Mouse (Mus musculus) limb, embryonic 13.5 days (tissue): ENCODE results near the gene Slc48a1. TPM values are rescaled to one million over a fixed set of nuclear protein-coding genes. Genes with fewer than 3 reads are reported as not detected.

Experiments used
- ATAC-seq: fragments of 200-750 bp; cut with Nextera tagmentation; 2 replicates; pipeline ENCODE4 v1.8.0; 2017; ENCODE audit warnings: low read depth, moderate number of reproducible peaks, moderate TSS enrichment; ENCODE audit not compliant: low FRiP score
- H3K27ac ChIP-seq: fragments of 300-500 bp; sonication (generic); 2 replicates; pipeline ENCODE4 v1.5.1; 2015; ENCODE audit warnings: inconsistent platforms, mild to moderate bottlenecking, moderate library complexity
- H3K27me3 ChIP-seq: fragments of 300-500 bp; sonication (generic); 2 replicates; pipeline ENCODE4 v1.6.1; 2015; ENCODE audit warnings: mild to moderate bottlenecking, inconsistent platforms
- H3K36me3 ChIP-seq: fragments of 300-500 bp; sonication (generic); 2 replicates; pipeline ENCODE4 v1.6.1; 2015; ENCODE audit warnings: inconsistent platforms, mild to moderate bottlenecking, moderate library complexity
- H3K4me1 ChIP-seq: fragments of 300-500 bp; sonication (generic); 2 replicates; pipeline ENCODE4 v1.6.1; 2015; ENCODE audit warnings: inconsistent platforms
- H3K4me2 ChIP-seq: fragments of 300-500 bp; sonication (generic); replicated peaks from 2 replicates; pipeline ENCODE4 v1.6.1; 2015; ENCODE audit warnings: inconsistent platforms, mild to moderate bottlenecking, moderate library complexity
- H3K4me3 ChIP-seq: fragments of 300-500 bp; sonication (generic); 2 replicates; pipeline ENCODE4 v1.5.1; 2015; ENCODE audit warnings: moderate library complexity, mild to moderate bottlenecking, inconsistent platforms
- H3K9ac ChIP-seq: fragments of 300-500 bp; sonication (generic); 2 replicates; pipeline ENCODE4 v1.6.1; 2015; ENCODE audit warnings: mild to moderate bottlenecking, inconsistent platforms
- H3K9me3 ChIP-seq: fragments of 300-500 bp; sonication (generic); 2 replicates; pipeline ENCODE4 v1.6.1; 2016; ENCODE audit warnings: inconsistent platforms
- WGBS: fragments of 180-500 bp; shearing (Covaris S2); methylation state at CpG from one replicate; pipeline ENCODE4 v1.1.7; 2015; 5-methylcytosine and 5-hydroxymethylcytosine counted together
- polyA plus RNA-seq: library from polyadenylated mRNA; unstranded; fragments of >200 nt; fragmentation: Nextera tagmentation; extraction: Ambion mirVana; gene quantifications from 2 replicates; pipeline ENCODE4 v1.2.1, GENCODE M21; 2015

Gene Slc48a1
- polyA plus RNA-seq, 1 experiment from 2014 or later, result 39.5 TPM

DNA sequence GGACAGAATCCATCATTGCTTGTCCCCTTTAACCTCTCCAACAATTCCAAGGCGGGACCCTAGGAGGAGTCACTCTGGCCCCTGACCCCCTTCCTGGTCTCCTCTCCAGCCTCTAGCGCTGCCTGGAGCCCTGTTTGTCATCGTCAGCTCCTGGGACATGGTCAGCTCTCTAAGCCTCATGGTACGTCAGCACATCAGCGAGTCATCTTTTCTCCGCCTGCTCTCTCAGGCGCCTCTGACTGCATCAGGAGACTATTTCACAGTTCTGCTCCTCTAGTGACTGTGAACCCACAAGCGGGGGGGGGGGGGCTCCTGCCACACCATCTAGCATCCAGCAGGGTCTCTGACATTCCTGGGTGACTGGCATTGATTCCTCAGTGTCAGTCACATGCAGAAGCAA, 23.0 kb upstream of the Slc48a1 start:
- Histone ChIP-seq H3K9me3 (no peaks in the 10 kb centered on the region), H3K4me2 (no peak overlapping the region), H3K36me3 (peaks cover 21% of the 10 kb centered on the region), H3K9ac (peak overlapping the region; percentile 31; the same call in 1 of the 2 replicates), H3K4me3 (no peak overlapping the region), H3K4me1 (peaks cover 32% of the 10 kb centered on the region), H3K27ac (no peak overlapping the region), H3K27me3 (no peaks in the 10 kb centered on the region)
- 56% methylated on average over 8 of the region's 8 CpGs for WGBS
- ATAC-seq, result no peak

DNA sequence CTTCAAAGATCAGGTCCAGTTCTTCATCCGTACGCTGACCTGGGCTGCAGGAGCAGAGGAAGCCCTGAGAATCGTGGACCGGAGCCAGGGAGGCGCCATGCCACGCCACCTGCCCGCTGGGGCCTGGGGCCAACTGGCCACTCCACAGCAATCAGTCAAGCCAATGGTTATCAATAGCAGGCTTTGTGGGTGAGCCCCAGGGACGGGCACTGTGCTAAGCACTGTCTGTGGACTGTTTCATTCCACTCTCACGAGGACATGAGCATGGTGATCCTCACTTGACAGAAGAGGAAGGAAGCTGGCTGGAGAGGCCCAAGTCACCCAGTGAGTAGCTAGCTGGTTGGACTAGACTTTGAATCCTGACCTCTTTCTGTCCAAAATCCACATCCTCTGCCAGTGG, 18.3 kb upstream of the Slc48a1 start:
- Histone ChIP-seq H3K27ac (no peak overlapping the region), H3K4me1 (peaks cover 25% of the 10 kb centered on the region), H3K36me3 (peaks cover 22% of the 10 kb centered on the region), H3K4me3 (no peak overlapping the region), H3K9ac (no peak overlapping the region), H3K27me3 (no peaks in the 10 kb centered on the region), H3K9me3 (no peaks in the 10 kb centered on the region), H3K4me2 (no peak overlapping the region)
- WGBS, result 87% methylated on average over 9 of the region's 9 CpGs
- ATAC-seq, result no peak

DNA sequence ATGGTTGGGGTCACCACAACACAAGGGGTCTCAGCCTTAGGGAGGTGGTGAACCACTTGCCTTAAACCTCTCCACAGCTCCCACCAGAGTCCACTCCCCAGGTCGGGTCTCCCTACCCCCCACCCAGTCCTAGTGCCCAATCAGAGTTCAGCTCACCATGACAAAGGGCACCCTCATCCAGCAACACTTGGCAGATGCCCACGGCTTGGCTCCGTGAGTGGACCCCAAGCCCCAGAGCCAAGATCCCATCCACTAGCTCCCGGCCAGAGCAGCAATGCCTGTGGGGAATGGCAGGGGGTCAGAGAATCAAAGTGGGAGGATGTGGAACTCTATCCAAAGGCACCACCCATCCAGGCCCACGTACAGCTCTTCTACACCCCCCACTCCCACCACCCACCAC, 17.4 kb upstream of the Slc48a1 start:
- Histone ChIP-seq H3K4me1 (peaks cover 21% of the 10 kb centered on the region), H3K27me3 (no peaks in the 10 kb centered on the region), H3K4me3 (no peak overlapping the region), H3K9ac (no peak overlapping the region), H3K36me3 (peaks cover 22% of the 10 kb centered on the region), H3K27ac (no peak overlapping the region), H3K9me3 (no peaks in the 10 kb centered on the region), H3K4me2 (no peak overlapping the region)
- WGBS, result 73% methylated on average over 5 of the region's 5 CpGs
- ATAC-seq, result no peak

DNA sequence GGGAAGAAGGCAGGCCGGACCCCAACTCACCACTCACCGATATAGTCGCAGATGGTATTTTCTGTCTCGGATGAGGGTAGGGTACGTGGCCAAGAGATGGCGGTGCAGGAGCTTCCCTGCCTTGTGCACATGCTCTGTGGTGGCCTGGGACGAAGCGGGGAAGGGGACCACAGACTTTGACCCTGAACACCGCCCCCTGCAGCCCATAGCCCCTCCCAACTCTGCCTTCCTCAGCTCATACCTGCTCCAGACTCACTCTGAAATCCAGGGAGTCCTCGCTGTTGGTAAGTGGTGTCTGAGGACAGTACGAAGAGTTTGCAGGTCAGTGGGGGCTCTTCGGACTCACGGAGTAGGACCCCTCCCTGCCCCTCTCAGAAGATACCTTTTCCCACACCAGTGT, 16.9 kb upstream of the Slc48a1 start:
- no peak overlapping the region for H3K4me2 ChIP-seq
- peaks cover 22% of the 10 kb centered on the region for H3K36me3 ChIP-seq
- H3K27ac ChIP-seq, result no peak overlapping the region
- WGBS, result 50% methylated on average over 13 of the region's 13 CpGs
- H3K9ac ChIP-seq, result no peak overlapping the region
- H3K9me3 ChIP-seq, result no peaks in the 10 kb centered on the region
- H3K4me1 ChIP-seq, result peaks cover 25% of the 10 kb centered on the region
- no peak for ATAC-seq
- no peak overlapping the region for H3K4me3 ChIP-seq
- peaks cover 2% of the 10 kb centered on the region for H3K27me3 ChIP-seq

DNA sequence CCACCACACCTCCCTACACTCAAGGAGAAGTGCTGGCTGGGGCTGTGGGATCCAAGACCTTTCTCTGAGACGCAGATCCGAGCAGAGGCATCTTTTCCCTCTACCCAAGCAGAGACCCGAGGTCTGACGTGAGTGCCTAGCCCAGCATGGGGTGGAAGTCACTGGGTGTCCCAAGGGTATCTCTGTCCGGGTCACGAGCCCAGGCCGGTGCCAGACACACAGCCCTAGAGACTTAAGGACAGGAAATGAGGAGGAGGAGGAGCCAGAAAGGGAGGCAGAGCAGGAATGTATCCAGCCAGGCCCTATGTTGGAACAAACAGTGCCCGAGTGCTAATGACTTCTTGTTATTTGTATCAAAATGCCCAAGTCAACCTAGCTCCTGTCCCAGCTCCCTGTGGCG, 15.6 kb upstream of the Slc48a1 start:
- Histone ChIP-seq H3K9me3 (no peaks in the 10 kb centered on the region), H3K27ac (no peak overlapping the region), H3K36me3 (peaks cover 16% of the 10 kb centered on the region), H3K4me3 (no peak overlapping the region), H3K4me2 (no peak overlapping the region), H3K4me1 (peaks cover 36% of the 10 kb centered on the region), H3K27me3 (peaks cover 10% of the 10 kb centered on the region), H3K9ac (no peak overlapping the region)
- no peak for ATAC-seq
- WGBS, result 42% methylated on average over 9 of the region's 9 CpGs

DNA sequence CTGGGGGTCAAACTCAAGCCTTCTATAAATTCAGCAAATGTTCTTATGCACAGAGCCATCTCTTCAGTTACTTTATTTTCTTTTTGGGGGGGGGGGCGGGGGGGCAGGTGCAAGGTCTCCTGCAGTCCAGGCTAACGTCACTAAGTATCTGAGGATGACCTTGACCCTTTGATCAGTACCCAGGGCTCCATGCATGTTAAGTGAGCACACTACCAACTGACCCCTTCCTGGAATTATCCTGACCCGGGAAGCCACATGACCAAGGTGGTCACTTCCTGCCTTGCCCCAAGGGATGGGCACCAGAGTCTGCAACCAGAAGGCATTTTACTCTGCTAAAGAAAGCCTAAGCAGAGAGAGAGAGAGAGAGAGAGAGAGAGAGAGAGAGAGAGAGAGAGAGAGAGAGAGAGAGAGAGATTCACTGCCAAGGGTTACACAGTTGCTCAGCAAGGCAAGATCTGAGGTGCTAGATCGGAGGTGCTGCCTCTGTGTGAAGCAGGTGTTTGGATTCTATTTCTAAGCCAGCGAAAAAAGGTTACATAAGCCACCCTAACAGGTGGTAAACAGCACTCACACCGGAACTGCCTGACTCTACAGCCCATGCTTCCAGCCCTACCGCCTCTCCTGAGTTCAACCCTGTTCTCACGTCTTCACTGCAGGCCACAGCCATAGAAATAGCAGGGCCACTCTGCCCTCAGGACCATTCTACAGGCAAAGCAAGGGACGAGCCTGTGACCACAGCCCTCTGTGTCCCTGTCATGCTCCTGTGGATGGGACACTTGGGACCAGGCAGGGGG, 14.9 kb upstream of the Slc48a1 start:
- WGBS, result 54% methylated on average over 9 of the region's 9 CpGs
- Histone ChIP-seq H3K4me1 (peaks cover 42% of the 10 kb centered on the region), H3K9me3 (no peaks in the 10 kb centered on the region), H3K9ac (no peak overlapping the region), H3K27ac (no peak overlapping the region), H3K27me3 (peaks cover 10% of the 10 kb centered on the region), H3K36me3 (peaks cover 16% of the 10 kb centered on the region), H3K4me2 (no peak overlapping the region), H3K4me3 (no peak overlapping the region)
- no peak for ATAC-seq

DNA sequence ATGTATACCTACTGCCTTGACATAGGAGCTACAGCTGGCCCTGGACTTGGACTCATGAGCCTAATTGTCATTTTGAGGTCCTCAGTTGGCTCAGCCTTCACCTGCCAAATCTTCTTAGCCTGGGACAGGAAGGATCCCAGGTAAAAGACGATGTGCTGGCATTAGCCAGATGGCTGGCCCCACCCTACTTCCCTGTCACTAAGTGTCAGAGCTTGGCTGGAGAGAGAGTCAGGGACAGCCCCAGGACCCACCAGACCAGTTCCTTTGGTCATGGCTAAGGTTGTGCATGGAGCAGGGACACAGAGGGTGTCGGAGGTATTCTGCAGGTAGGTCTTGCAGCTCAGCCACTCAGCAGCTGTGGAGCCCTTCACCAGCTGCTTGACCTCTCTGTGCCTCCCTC, 13.8 kb upstream of the Slc48a1 start:
- 67% methylated on average over 2 of the region's 2 CpGs for WGBS
- no peak overlapping the region for H3K27ac ChIP-seq
- H3K9ac ChIP-seq, result no peak overlapping the region
- peaks cover 46% of the 10 kb centered on the region for H3K4me1 ChIP-seq
- ATAC-seq, result no peak
- no peak overlapping the region for H3K4me3 ChIP-seq
- peaks cover 6% of the 10 kb centered on the region; the same call in 1 of the 2 replicates for H3K36me3 ChIP-seq
- H3K4me2 ChIP-seq, result no peak overlapping the region
- H3K27me3 ChIP-seq, result peaks cover 13% of the 10 kb centered on the region
- no peaks in the 10 kb centered on the region for H3K9me3 ChIP-seq

DNA sequence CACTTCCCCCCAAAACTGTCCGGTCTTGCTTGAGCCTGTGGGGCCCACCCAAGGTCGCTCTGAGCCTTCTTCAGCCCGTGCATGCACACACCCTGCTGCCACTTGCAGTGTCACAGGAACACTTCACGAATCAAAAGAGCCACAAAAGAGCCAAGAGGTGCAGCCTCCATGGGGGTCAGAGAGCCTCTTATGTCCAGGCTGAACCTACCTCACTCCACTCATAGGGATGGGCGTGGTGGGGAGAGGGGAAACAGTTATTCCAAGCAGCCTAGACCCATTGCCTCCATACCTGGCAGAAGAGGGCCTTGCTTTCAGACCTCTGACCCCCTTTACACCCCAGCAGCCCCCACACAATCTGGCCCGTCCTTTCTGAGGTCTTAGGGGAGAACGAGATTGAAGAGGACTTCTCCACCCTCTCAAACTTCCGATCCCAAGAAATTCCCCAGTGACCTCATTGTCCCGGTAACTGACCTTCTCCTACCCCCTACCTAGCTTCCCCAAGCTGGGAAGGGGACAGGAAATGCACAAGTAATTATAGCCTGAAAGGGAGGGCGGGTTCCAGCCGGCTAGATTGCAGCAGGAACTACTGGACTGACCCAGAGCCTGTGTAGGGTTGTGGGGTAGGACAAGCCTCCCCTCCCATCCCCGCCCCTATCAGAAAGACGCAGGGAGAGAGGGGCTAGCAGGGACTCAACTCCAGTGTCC, 13.1 kb upstream of the Slc48a1 start:
- peaks cover 14% of the 10 kb centered on the region for H3K27me3 ChIP-seq
- ATAC-seq, result no peak
- peaks cover 46% of the 10 kb centered on the region for H3K4me1 ChIP-seq
- H3K4me3 ChIP-seq, result peak overlapping the region; percentile 10; the same call in 1 of the 2 replicates
- H3K9me3 ChIP-seq, result no peaks in the 10 kb centered on the region
- 38% methylated on average over 13 of the region's 13 CpGs for WGBS
- H3K36me3 ChIP-seq, result peaks cover 2% of the 10 kb centered on the region; the same call in 1 of the 2 replicates
- no peak overlapping the region for H3K9ac ChIP-seq
- peak overlapping the region; percentile 91 for H3K4me2 ChIP-seq
- no peak overlapping the region for H3K27ac ChIP-seq

DNA sequence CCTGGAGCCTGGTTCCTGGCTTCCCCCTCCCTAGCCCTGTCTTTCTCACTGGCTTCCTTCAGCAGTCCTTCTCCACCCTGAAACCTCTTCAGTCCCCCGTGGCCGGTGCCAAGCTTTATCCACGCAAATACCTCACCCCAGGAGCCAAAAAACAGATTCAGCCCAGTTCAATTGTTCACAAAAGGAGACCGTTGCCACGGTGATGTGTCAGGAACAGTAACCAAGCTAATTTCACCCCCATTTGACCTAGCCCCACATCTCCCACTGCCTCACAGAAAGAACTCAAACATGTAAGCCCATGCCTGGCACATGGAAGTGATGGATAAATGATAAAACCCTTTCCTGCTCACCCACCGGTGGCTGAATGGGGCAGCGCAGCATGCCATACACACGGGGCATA, 12.1 kb upstream of the Slc48a1 start:
- Histone ChIP-seq H3K4me2 (peak overlapping the region; percentile 91), H3K4me3 (peak overlapping the region; percentile 51), H3K27ac (no peak overlapping the region), H3K9ac (peak overlapping the region; percentile 66; the same call in 1 of the 2 replicates), H3K36me3 (no peaks in the 10 kb centered on the region), H3K4me1 (peaks cover 46% of the 10 kb centered on the region), H3K9me3 (no peaks in the 10 kb centered on the region), H3K27me3 (peaks cover 14% of the 10 kb centered on the region)
- ATAC-seq, result no peak
- WGBS, result 25% methylated on average over 8 of the region's 8 CpGs

DNA sequence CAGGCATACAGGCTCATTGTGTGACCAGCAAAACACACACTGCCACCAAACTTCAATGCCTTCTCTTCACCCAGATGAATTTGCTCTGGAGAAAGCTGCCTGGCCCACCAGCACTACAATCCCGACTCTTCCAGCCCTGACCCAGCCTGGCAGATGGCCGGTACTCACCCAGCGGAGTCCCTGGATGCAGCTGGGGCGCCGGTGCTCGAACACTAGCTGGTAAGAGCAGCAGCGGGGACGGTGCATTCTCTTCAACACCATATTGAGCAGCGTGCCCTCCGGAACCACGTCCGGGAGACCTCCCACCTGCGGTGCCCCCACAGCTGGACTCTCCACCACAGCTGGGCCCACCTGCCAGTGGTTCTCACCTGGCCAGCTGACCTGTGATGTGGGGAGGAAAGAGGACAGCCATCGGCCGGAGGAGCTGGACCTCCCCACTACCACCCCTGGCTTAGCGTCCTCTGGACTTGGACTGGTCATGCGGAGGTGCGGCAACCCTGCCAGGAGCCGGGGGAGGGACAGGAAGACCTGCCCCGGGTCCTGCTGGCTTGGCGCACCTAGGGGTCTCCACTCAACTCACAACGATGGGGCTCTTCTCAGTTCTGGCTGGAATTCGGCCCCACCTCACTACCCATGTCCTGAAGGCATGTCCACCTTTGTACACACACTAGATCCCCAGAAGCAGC, 11.6 kb upstream of the Slc48a1 start:
- Histone ChIP-seq H3K4me2 (peak overlapping the region; percentile 91), H3K27ac (no peak overlapping the region), H3K4me1 (peaks cover 50% of the 10 kb centered on the region), H3K9me3 (no peaks in the 10 kb centered on the region), H3K27me3 (peaks cover 14% of the 10 kb centered on the region), H3K9ac (peak overlapping the region; percentile 66), H3K4me3 (peak overlapping the region; percentile 51), H3K36me3 (no peaks in the 10 kb centered on the region)
- ATAC-seq, result no peak; the same call in 1 of the 2 replicates
- 10% methylated on average over 23 of the region's 23 CpGs for WGBS

DNA sequence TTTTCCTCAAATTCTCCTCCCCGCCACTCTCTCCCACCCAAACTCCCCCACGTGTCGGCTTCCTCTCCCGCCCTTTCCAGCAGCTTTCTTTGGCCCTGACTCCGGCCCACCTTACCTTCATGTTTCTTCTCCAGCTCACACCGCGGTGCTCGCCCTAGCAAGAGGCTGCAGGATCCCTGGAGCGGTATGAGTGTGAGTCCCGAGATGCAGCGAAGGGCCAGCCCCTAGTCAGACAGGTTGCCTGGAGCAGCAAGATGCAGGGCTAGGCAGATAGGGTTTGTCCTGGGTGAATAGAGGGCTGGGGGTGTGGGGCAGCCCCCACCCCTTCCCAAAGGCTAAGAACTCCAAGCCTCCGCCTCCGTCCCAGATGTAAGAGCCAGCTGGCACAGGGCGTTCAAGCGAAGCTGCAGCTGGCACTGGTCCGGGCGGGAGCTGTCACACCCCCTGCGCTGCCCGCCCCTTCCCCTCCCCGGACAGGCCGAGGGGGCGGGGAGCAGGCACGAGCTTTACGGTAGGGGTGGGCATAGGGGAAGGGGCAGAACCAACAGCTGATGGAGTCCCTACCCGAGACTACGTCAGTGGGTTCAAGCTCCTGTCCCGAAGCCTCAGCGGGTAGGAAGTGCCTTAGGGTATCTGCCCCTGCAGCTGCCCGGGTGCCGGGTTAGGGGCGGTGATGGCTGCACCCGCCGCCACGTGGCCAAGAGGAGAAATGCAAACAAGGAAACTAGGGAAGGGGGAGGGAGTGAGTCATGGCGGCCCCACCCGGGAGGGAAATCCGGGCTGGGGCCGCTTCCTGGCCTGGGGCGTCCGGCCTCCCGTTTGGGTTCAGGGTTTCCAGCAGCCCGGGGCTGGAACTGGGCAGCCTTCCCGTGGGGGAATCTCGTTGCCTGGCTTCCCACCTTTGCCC, 10.8 kb upstream of the Slc48a1 start, which contains the start of gene Rapgef3:
TSS of gene Rapgef3 (minus strand) at position 693 of the 907 bp plus-strand sequence.
- Histone ChIP-seq H3K36me3 (no peaks in the 10 kb centered on the region), H3K27me3 (peaks cover 14% of the 10 kb centered on the region), H3K27ac (peak within 1 kb of the TSS; percentile 66), H3K4me3 (peak within 1 kb of the TSS; percentile 51), H3K9ac (peak within 1 kb of the TSS; percentile 72), H3K4me1 (peaks cover 52% of the 10 kb centered on the region), H3K4me2 (peak within 1 kb of the TSS; percentile 91), H3K9me3 (no peaks in the 10 kb centered on the region)
- under 1% methylated on average over 43 of the region's 44 CpGs for WGBS
- ATAC-seq, result peak; percentile 83
